Mouse (Mus musculus) R1 (cell line): ENCODE data around the gene Mgat4e.

ENCODE experiments used
- DNase-seq: peaks from one replicate; pipeline ENCODE4 v3.0.0-alpha.2; 2018; ENCODE audit warnings: low read depth, low spot score

The Mgat4e gene

DNA sequence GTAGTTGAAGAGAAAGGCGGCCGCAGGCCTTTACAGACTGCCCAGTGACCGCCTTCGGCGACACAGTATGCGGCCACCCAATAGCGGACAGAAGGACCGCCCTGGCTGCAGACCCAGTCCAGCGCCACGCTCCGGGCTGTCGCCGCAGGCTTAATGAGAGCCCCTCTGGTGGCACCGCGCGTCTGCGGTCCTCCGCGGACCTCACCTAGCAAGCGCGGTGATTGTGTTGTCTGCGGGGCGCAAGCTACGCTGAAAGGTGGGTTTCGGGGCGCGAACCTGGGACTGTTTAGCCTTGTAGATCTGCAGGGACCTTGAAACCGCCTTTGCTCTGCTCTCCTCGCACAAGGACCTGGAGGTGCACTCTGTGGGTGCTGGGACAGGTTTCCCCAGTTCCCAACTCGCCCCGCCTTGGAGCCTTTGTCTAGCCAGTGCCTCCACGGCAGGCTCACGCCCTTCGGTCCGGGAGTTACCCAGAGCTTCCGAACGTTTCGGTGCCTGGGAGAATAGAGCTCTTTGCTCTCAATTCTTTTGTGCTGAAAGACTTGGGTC lies 36.1 kb downstream of the Mgat4e start:
- DNase-seq: peak; percentile 78

DNA sequence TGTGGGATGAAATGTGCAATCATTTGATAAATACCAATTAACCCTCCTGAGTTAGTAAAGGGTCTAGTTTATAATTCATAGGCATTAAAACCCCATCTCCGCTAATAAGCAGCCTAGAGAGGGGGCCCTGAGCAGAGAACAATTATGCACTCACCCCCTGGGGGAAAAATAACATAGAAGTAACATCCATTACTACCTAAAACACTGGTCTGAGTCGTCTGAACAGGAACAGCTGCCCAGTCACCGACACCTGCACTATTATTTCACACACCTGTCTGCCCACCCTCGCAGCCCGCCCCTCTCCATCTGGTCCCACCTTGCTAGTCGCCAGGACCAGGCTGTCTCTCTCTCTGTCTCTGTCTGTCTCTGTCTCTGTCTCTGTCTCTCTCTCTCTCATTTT lies 36.9 kb downstream of the Mgat4e start:
- no peak for DNase-seq

DNA sequence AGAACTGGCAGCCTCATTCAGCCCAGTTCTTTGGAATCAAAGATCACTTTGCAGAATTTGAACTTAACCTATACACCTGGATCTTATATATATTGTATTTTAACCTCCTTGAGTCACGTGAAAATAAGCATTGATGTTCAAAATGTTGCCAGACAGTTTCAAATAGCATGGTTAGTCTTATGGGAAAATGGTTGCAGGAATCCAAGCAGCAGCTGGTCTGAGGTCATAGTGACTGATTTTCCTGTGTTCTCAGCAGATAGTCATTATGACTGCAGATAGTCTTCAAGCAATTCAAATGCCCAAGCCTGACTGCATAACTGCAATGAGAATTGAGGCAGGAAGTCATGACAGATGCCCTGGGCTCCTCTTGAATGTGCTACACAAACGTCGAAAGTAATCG lies 37.3 kb downstream of the Mgat4e start:
- DNase-seq: no peak

DNA sequence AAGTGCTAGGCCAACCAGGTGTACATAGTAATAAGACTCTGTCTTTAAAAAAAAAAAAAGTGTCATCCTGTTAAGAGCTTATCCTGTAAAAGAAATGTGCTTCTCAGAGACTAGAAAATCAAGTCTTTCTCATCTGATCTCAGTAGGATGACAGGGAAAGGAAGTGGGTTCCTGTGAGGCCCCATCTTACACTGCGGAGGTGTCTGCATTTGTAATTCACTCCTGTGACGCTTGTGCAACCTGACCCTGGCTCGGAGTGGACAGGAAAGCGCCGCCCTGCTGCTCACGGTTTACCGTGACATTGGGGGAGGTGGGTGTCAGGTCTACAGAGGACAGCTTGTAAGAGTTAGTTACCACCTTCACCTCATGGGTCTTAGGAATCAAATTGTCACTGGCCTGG lies 39.5 kb downstream of the Mgat4e start:
- DNase-seq: no peak

DNA sequence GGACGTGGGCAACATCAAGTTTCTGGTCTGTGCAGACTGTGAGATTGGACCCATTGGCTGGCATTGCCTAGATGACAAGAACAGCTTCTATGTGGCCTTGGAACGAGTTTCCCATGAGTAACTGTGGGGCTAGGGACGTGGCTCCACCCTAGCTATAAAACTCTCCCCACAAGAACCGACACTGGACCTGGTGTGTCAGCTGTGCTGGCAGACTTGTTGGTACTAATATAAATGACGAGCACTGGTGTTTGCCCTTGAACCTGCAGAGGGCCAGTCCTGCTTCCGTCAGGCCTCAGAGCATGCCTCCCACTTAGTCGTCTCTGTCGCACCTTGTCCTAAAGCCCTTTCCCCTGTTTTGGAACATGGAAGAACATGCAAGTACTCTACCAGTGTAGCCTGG lies 43.3 kb downstream of the Mgat4e start:
- DNase-seq: no peak

DNA sequence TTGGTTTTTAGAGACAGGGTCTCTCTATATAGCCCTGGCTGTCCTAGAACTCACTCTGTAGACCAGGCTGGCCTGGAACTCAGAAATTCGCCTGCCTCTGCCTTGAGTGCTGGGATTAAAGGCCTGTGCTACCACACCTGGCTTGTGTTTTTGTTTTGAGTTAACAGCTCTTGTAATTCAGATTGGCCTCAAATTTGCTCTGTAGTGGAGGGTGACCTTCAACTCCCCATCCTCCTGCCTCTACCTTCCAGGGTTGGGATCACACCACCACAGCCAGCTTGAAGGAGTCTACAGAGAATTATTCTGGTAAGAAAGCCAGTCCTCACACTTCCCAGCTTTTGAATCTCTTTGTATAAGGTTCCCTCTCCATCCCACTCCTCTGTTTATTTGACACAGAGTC lies 48.6 kb downstream of the Mgat4e start:
- peak; percentile 88 for DNase-seq

DNA sequence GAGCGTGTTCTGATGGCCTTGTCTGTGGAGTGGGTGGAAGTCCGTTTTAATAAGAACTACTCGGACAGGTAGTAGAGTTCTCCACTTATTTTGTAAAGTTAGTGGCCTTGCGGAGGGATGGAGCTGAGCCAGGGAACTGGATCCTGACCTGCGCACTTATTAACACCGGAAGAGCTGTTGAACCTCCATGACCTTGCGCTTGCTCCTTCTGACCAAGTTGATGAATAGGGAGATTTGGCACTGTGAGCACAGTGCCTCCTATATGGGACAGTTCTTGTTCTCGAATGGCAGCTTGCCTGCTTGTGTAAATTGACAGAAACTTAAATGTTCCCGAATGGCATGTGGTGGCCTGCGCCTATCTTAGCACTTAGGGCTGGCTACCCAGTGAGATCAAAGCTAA lies 53.5 kb downstream of the Mgat4e start:
- peak; percentile 45 for DNase-seq

DNA sequence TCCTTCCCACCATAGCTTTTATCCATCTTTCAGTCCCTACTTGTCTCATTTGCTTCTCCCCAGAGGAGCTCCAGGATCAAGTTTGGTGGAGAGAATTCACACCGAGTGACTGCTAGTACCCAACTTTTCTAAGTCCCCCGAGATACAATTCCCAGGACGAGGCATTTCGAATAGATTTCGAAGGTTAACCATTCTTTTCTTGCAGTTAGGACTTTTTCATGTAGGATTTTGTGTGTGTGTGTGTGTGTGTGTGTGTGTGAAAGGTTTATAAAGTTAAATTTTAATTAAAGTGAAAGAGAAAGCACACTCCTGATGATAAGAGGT lies 54.3 kb downstream of the Mgat4e start:
- DNase-seq: no peak

DNA sequence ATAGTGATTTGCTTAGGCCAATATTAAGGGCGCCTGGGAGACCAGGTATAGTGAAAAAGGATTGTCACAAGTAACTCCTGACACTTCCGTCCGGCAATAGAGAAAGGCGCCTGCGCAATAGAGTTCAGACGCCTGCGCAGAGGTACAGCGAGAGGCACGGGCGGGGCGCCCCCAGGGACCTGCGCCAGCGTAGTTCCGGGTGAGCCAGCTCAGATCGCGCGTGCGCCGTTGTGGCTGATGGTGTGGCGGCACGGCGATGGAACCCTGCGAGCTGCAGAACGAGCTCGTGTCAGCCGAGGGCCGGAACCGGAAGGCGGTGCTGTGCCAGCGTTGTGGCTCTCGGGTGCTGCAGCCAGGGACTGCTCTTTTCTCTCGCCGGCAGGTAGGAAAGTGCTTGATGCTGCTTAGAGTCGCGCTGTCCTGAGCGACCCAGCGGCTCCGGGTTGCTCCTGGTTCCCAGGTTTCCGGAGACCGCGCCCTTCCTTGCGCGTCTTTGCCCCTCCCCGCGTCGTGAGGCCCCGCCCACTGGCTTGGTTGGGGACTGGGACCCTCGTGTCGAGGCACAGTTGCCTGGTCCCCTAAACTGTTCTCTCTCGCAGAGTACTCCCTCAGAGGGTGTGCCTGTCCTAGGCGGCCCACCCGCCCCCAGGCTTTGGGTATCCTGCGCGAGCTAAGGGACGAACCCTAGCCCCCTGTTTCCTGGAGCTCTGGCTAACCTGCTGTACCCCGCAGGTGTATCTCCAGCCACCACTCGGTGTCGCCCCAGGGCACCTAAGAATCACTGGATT lies 54.9 kb downstream of the Mgat4e start, which contains the start of gene Rabif:
Gene Rabif, plus strand, starts transcription at position 221 of the 788 bp plus-strand sequence.
- DNase-seq: peak; percentile 98

DNA sequence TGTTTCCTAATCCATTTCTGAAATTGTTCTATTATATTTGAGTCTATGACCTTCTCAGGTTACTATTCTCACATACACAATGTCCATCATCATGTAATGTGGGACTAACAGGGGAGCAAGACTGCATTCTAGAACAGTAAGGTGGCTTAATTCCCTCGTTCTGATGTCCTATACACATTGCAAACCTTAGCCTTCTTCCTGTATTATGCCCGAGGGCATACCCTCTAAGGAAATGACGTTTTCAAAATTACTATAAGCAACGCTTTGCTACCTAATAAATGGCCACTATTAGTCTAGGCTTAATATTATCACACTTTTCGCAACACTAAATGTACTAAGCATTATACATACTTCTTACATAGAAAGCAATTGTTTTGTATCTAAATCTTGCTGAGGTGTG lies 55.5 kb downstream of the Mgat4e start:
- DNase-seq: no peak

DNA sequence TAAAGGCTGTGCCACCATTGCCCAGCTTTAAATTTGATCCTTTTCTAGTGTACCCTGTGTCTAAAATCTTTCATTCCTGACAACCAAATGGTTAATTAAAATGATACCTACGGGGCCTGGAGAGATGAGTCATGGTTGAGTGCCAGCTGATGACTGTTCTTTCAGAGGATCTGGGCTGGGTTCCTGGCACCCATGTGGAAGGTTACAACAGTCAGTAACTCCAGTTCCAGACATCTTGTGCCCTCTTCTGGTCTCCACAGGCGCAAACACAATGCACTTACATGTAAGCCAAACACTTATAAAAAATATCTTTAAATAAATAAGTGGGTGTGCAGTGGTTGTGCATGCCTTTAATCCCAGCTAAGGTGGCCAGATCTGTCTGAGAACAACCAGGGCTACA lies 56.0 kb downstream of the Mgat4e start:
- peak; percentile 29 for DNase-seq

DNA sequence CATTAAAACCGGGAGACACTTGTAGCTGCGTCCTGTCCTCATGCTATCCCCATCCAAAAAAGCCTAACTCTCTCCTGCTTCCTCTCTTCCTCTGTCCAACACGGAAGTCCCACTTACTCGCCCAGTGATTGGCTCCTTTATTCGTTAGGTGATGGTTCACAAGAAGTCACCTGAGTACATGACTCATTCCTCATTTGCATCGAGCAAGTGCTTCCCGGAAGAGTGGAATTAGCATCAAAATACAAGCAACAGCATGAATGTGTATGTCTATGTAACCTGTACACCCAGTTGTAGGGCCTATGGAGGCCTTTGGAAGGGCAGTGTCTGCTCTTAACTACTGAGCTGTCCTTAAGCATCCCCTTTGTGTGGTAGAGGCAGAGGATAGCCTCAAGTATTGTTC lies 57.2 kb downstream of the Mgat4e start:
- peak; percentile 95 for DNase-seq
